Mouse (Mus musculus): ENCODE results near the gene Pde3a. TPM values are rescaled to one million over a fixed set of nuclear protein-coding genes. Genes with fewer than 3 reads are reported as not detected.

Gene Pde3a
- polyA plus RNA-seq, 1 experiment from 2014 or later, result 12.0 TPM

- H3K4me1 ChIP-seq, result peaks cover 11% of the 10 kb centered on the region; the same call in 1 of the 2 replicates
- no peak overlapping the region for H3K27ac ChIP-seq
- H3K4me3 ChIP-seq (replicated peaks), result no peak overlapping the region
- H3K36me3 ChIP-seq, result no peaks in the 10 kb centered on the region
- no peak overlapping the region for H3K4me2 ChIP-seq
- no peak overlapping the region for H3K9ac ChIP-seq
- no peak for ATAC-seq (replicated peaks; ENCODE audit: low FRiP score)
- 90% methylated on average over 5 of the region's 5 CpGs for WGBS
- H3K9me3 ChIP-seq (replicated peaks), result no peaks in the 10 kb centered on the region
- no peaks in the 10 kb centered on the region for H3K27me3 ChIP-seq
Observed at GRCm38 (mm10) chr6:141268871-141269270, 19.8 kb downstream of the Pde3a start.

- 85% methylated on average over 5 of the region's 5 CpGs for WGBS
- no peak for ATAC-seq (replicated peaks; ENCODE audit: low FRiP score)
- no peak overlapping the region for H3K9ac ChIP-seq
Observed at GRCm38 (mm10) chr6:141271133-141271532, 22.1 kb downstream of the Pde3a start.

DNA sequence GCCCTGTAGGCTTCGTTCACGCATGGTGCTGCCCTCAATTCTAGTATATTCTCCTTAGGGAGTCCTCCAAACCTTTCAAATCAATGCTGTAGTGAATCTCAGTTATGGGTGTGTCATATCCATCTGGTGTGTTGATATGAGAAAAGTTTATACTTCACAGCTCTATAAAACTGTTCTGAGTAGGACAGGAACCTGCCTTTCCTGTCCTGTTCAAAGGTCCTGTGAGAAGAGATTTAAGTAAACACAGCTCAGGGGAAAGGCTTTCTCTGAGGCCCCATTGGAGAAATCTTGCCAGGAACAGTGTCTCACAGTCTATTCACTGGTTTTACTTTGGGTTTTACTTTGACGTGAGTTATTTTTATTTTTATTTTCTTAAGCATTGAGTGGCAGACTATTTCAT is 22.5 kb downstream of the Pde3a start:
- Histone ChIP-seq H3K4me3 (replicated peaks) (no peak overlapping the region), H3K4me2 (no peak overlapping the region), H3K27ac (no peak overlapping the region), H3K9me3 (replicated peaks) (no peaks in the 10 kb centered on the region), H3K27me3 (no peaks in the 10 kb centered on the region), H3K36me3 (no peaks in the 10 kb centered on the region), H3K9ac (no peak overlapping the region), H3K4me1 (peaks cover 11% of the 10 kb centered on the region; the same call in 1 of the 2 replicates)
- ATAC-seq (replicated peaks; ENCODE audit: low FRiP score), result no peak
- 85% methylated on average over 3 of the region's 3 CpGs for WGBS

More at GRCm38 (mm10) chr6:141271133-141271532, 22.1 kb downstream of the Pde3a start:
- Histone ChIP-seq H3K4me3 (replicated peaks) (no peak overlapping the region), H3K9me3 (replicated peaks) (no peaks in the 10 kb centered on the region), H3K27me3 (no peaks in the 10 kb centered on the region), H3K27ac (no peak overlapping the region), H3K36me3 (no peaks in the 10 kb centered on the region), H3K4me2 (no peak overlapping the region), H3K4me1 (peaks cover 11% of the 10 kb centered on the region; the same call in 1 of the 2 replicates)

DNA sequence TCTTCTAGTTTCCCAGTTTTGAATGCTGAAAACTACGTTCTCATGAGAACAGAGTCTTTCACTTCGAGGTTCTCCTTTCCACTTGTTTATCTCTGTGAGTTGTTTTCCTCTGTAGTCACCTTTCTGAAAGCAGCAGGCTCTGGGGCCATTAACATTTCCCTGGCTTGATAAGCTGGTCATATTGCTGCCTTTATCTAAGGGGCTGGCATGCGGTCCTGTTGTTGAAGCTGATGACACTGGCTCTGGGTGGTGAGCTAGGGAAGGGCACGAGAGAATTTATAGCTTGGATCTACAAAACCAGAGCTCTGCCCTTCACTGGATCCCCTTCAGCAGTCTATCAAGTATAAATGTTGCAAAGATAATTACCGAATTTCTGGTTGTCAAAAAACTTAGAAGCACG is 24.6 kb downstream of the Pde3a start:
- no peak for ATAC-seq (replicated peaks; ENCODE audit: low FRiP score)
- H3K4me2 ChIP-seq, result no peak overlapping the region
- H3K36me3 ChIP-seq, result no peaks in the 10 kb centered on the region
- H3K9me3 ChIP-seq (replicated peaks), result no peaks in the 10 kb centered on the region
- no peak overlapping the region for H3K4me3 ChIP-seq (replicated peaks)
- H3K27me3 ChIP-seq, result no peaks in the 10 kb centered on the region
- no peak overlapping the region for H3K9ac ChIP-seq
- H3K4me1 ChIP-seq, result 0 out of 2 replicates have a peak, but pooled peaks cover 6% of the 10 kb centered on the region
- 87% methylated on average over 6 of the region's 6 CpGs for WGBS
- H3K27ac ChIP-seq, result no peak overlapping the region

- H3K27me3 ChIP-seq, result no peaks in the 10 kb centered on the region
- no peak overlapping the region for H3K4me2 ChIP-seq
- no peaks in the 10 kb centered on the region for H3K36me3 ChIP-seq
- no peak overlapping the region for H3K4me3 ChIP-seq (replicated peaks)
- no peak overlapping the region for H3K27ac ChIP-seq
- H3K9me3 ChIP-seq (replicated peaks), result no peaks in the 10 kb centered on the region
- no peak for ATAC-seq (replicated peaks; ENCODE audit: low FRiP score)
- WGBS, result 93% methylated on average over 2 of the region's 3 CpGs
- 0 out of 2 replicates have a peak, but pooled peaks cover 2% of the 10 kb centered on the region for H3K4me1 ChIP-seq
- H3K9ac ChIP-seq, result no peak overlapping the region
Observed at GRCm38 (mm10) chr6:141281685-141282084, 32.6 kb downstream of the Pde3a start.

GRCm38 (mm10) chr6:141282796-141283195 is 33.7 kb downstream of the Pde3a start:
- Histone ChIP-seq H3K9ac (no peak overlapping the region), H3K27ac (no peak overlapping the region), H3K27me3 (no peaks in the 10 kb centered on the region), H3K4me3 (replicated peaks) (no peak overlapping the region), H3K9me3 (replicated peaks) (no peaks in the 10 kb centered on the region), H3K4me2 (no peak overlapping the region), H3K36me3 (no peaks in the 10 kb centered on the region), H3K4me1 (0 out of 2 replicates have a peak, but pooled peaks cover 2% of the 10 kb centered on the region)
- WGBS, result 87% methylated on average over 7 of the region's 7 CpGs
- ATAC-seq (replicated peaks; ENCODE audit: low FRiP score), result no peak

DNA sequence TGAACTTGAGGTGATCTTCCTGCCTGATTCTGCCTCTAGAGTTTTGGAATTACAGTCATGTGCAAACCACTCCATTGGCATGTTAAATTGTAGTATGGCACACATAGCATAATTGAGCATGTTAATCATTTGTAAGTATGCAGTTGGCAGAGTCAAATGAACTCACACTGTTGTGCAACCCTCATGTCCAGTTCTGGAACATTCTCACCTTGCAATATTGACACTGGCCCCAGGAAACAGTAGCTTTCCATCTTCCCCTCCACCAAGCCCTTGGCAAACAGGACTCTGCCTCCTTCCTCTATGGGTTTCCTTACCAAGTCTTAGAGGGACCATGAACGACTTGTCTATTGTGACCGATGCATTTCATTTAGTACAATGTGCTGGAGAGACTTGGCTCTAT is 42.1 kb downstream of the Pde3a start:
- Histone ChIP-seq H3K9me3 (replicated peaks) (no peaks in the 10 kb centered on the region), H3K4me2 (no peak overlapping the region), H3K9ac (no peak overlapping the region), H3K4me3 (replicated peaks) (no peak overlapping the region), H3K4me1 (no peaks in the 10 kb centered on the region), H3K36me3 (no peaks in the 10 kb centered on the region), H3K27ac (no peak overlapping the region), H3K27me3 (no peaks in the 10 kb centered on the region)
- WGBS, result 92% methylated on average over 2 of the region's 2 CpGs
- no peak for ATAC-seq (replicated peaks; ENCODE audit: low FRiP score)

GRCm38 (mm10) chr6:141292826-141293459 is 43.9 kb downstream of the Pde3a start:
- H3K4me1 ChIP-seq, result no peaks in the 10 kb centered on the region
- no peak overlapping the region for H3K9ac ChIP-seq
- no peaks in the 10 kb centered on the region for H3K9me3 ChIP-seq (replicated peaks)
- H3K36me3 ChIP-seq, result no peaks in the 10 kb centered on the region
- H3K4me3 ChIP-seq (replicated peaks), result no peak overlapping the region
- ATAC-seq (replicated peaks; ENCODE audit: low FRiP score), result no peak
- no peak overlapping the region for H3K4me2 ChIP-seq
- H3K27me3 ChIP-seq, result no peaks in the 10 kb centered on the region
- WGBS, result 88% methylated on average over 10 of the region's 10 CpGs
- no peak overlapping the region for H3K27ac ChIP-seq

DNA sequence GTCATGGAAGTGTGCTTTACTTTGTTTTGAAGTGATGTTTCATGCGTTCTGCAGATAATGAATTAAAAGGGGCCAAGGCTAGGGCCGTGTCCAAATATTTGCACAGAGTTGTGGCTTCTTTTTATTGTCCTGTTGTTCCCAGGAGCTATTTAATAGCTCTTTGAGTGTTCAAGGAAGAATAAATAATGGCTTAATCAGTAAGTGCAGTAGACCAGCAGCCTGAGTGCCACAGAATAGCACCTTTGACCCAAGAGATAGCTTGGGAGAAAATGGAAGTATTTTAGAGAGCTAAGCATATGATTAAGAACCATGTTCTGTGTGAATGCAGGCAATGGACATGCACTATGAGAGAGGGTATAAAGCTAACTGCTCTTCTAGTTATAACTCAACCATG is 44.4 kb downstream of the Pde3a start:
- 44% methylated on average over 2 of the region's 2 CpGs for WGBS
- Histone ChIP-seq H3K9ac (no peak overlapping the region), H3K9me3 (replicated peaks) (no peaks in the 10 kb centered on the region), H3K4me1 (no peaks in the 10 kb centered on the region), H3K4me2 (no peak overlapping the region), H3K4me3 (replicated peaks) (no peak overlapping the region), H3K36me3 (no peaks in the 10 kb centered on the region), H3K27ac (no peak overlapping the region), H3K27me3 (no peaks in the 10 kb centered on the region)
- ATAC-seq (replicated peaks; ENCODE audit: low FRiP score), result no peak

GRCm38 (mm10) chr6:141295264-141295663 is 46.2 kb downstream of the Pde3a start:
- no peak for ATAC-seq (replicated peaks; ENCODE audit: low FRiP score)
- Histone ChIP-seq H3K27ac (no peak overlapping the region), H3K4me3 (replicated peaks) (no peak overlapping the region), H3K27me3 (no peaks in the 10 kb centered on the region), H3K9ac (no peak overlapping the region), H3K9me3 (replicated peaks) (no peaks in the 10 kb centered on the region), H3K36me3 (no peaks in the 10 kb centered on the region), H3K4me2 (no peak overlapping the region), H3K4me1 (no peaks in the 10 kb centered on the region)
- 78% methylated on average over 3 of the region's 3 CpGs for WGBS

GRCm38 (mm10) chr6:141301750-141302748 is 53.0 kb downstream of the Pde3a start:
- Histone ChIP-seq H3K27me3 (no peaks in the 10 kb centered on the region), H3K4me3 (replicated peaks) (no peak overlapping the region), H3K4me2 (no peak overlapping the region), H3K9ac (no peak overlapping the region), H3K4me1 (peaks cover 7% of the 10 kb centered on the region; the same call in 1 of the 2 replicates), H3K9me3 (replicated peaks) (no peaks in the 10 kb centered on the region), H3K27ac (no peak overlapping the region), H3K36me3 (no peaks in the 10 kb centered on the region)
- no peak for ATAC-seq (replicated peaks; ENCODE audit: low FRiP score)
- WGBS, result 82% methylated on average over 14 of the region's 14 CpGs

- no peak for ATAC-seq (replicated peaks; ENCODE audit: low FRiP score)
Observed at GRCm38 (mm10) chr6:141302842-141303241, 53.8 kb downstream of the Pde3a start.

More at GRCm38 (mm10) chr6:141302842-141303241, 53.8 kb downstream of the Pde3a start:
- Histone ChIP-seq H3K27ac (no peak overlapping the region), H3K9ac (no peak overlapping the region), H3K4me1 (peaks cover 7% of the 10 kb centered on the region; the same call in 1 of the 2 replicates), H3K36me3 (no peaks in the 10 kb centered on the region), H3K4me2 (no peak overlapping the region), H3K4me3 (replicated peaks) (no peak overlapping the region), H3K27me3 (no peaks in the 10 kb centered on the region), H3K9me3 (replicated peaks) (no peaks in the 10 kb centered on the region)
- WGBS, result 66% methylated on average over 4 of the region's 4 CpGs

Data from kidney, embryonic 15.5 days (tissue).